Mouse (Mus musculus) MEL (cell line): Measurements from ENCODE around the gene Dclre1b.

Experiments
- ELF1 ChIP-seq: IDR thresholded peaks from 2 replicates; pipeline ENCODE4 v1.6.1; 2014; ENCODE audit warnings: low read depth, mild to moderate bottlenecking, inconsistent platforms, low read length, improper control_type of control experiment, moderate library complexity
- MXI1 ChIP-seq: IDR thresholded peaks from 2 replicates; pipeline ENCODE4 v1.6.1; 2011; ENCODE audit warnings: mild to moderate bottlenecking, low read depth, low read length, improper control_type of control experiment
- NRF1 ChIP-seq: IDR thresholded peaks from 2 replicates; pipeline ENCODE4 v1.6.1; 2014; ENCODE audit warnings: low read depth, mild to moderate bottlenecking, inconsistent platforms, low read length, improper control_type of control experiment, moderate library complexity; ENCODE audit not compliant: poor library complexity, insufficient read depth, severe bottlenecking
- POLR2A ChIP-seq, 2 experiments: IDR thresholded peaks; 2 replicates each; pipeline ENCODE4 v1.6.1; 2011 to 2012; ENCODE audit warnings: low read length in 2 of 2, mild to moderate bottlenecking in 2 of 2, control low read depth in 1 of 2, improper control_type of control experiment in 1 of 2, low read depth in 1 of 2, moderate library complexity in 1 of 2; ENCODE audit not compliant: control insufficient read depth in 1 of 2, insufficient read depth in 1 of 2, poor library complexity in 1 of 2

DNA sequence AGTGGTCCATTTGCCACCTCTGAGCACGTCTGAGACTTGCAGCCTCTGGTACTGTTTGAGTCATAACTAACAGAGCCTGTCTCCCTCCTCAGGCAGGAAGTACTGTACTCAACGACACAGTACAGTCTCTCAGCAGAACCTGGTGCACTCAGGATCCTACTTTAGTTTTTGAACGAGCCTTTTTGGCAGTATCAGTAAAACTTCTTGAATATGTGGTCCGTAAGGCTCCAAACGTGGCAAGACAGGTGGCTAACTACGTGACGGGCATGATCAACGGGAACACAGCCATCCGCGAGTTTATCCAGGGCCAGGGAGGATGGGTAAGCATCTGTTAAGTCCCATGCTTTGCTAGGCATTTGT is 26.7 kb upstream of the Dclre1b start:
- TF ChIP-seq ELF1 (no peak), MXI1 (no peak), NRF1 (no peak), POLR2A (IDR thresholded peaks at IDR 0.05; ENCODE audit: control insufficient read depth in 1 of 2, insufficient read depth in 1 of 2, low read depth in 1 of 2, low read length in 2 of 2, poor library complexity in 1 of 2) (no peak)
